Mouse (Mus musculus): ENCODE results near the gene Hspa1b. TPM values are rescaled to one million over a fixed set of nuclear protein-coding genes. Genes with fewer than 3 reads are reported as not detected.

Gene Hspa1b
- polyA plus RNA-seq, 1 experiment from 2014 or later, result 0.17 TPM

DNA sequence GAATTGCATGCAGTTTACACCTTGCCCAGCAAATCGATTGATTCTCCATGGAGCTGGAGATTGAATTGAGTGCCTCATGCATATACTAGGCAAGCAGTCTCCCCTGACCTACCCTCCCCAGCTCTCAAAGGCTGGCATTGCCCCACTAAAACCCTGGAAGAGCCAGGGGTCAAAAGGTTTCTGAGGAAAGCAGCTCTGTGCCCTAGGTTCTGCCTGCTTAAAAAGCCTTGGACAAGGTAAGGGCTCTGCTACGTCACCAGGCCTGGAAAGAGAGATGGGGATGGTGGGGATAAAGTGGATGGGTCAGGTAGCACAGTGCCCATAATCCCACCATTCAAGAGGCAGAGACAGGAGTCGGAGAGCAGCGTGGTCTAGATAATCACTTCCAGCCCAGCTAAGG lies 4.2 kb downstream of the Hspa1b start:
- H3K27ac ChIP-seq (replicated peaks; ENCODE audit: low read depth, low read length), result no peak overlapping the region
- 79% methylated on average over 4 of the region's 4 CpGs for WGBS
- no peak overlapping the region for H3K9ac ChIP-seq (replicated peaks; ENCODE audit: low read length)
- ATAC-seq (ENCODE audit: low FRiP score, low TSS enrichment) (no peak), DNase-seq (no peak)
- H3K4me1 ChIP-seq (ENCODE audit: control insufficient read depth, insufficient read depth, low read length), result peaks cover 17% of the 10 kb centered on the region
- H3K27me3 ChIP-seq (ENCODE audit: control insufficient read depth, insufficient read depth, low read length), result 0 out of 2 replicates have a peak, but pooled peaks cover 13% of the 10 kb centered on the region
- no peak overlapping the region for H3K4me3 ChIP-seq (replicated peaks; ENCODE audit: low read depth, low read length)
- no peaks in the 10 kb centered on the region for H3K9me3 ChIP-seq (ENCODE audit: control insufficient read depth, low read length)
- no peak overlapping the region for H3K4me2 ChIP-seq (ENCODE audit: low read length)
- H3K36me3 ChIP-seq (ENCODE audit: control insufficient read depth, insufficient read depth, low read length), result peaks cover 12% of the 10 kb centered on the region

DNA sequence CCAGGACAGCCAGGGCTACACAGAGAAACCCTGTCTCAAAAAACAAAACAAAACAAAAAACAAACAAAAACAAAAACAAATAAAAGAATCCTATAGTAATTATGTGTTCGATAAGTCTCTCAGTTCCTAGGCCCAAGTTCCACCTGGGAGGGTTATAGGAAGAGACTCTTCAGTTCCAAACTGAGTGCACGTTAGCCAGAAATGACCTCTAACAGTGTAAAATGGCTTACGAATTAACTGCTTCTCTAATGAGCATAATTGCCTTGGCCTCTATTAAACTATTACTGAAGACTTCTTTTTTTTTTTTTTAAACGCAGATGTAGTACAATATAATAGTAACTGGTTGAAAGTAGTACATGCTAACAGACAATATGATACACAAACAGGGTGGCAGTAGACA lies 5.1 kb downstream of the Hspa1b start:
- Histone ChIP-seq H3K4me1 (ENCODE audit: control insufficient read depth, insufficient read depth, low read length) (peaks cover 12% of the 10 kb centered on the region), H3K27ac (replicated peaks; ENCODE audit: low read depth, low read length) (no peak overlapping the region), H3K9ac (replicated peaks; ENCODE audit: low read length) (no peak overlapping the region), H3K9me3 (ENCODE audit: control insufficient read depth, low read length) (no peaks in the 10 kb centered on the region), H3K4me2 (ENCODE audit: low read length) (no peak overlapping the region), H3K36me3 (ENCODE audit: control insufficient read depth, insufficient read depth, low read length) (peaks cover 18% of the 10 kb centered on the region), H3K27me3 (ENCODE audit: control insufficient read depth, insufficient read depth, low read length) (0 out of 2 replicates have a peak, but pooled peaks cover 13% of the 10 kb centered on the region), H3K4me3 (replicated peaks; ENCODE audit: low read depth, low read length) (no peak overlapping the region)
- WGBS, result 95% methylated on average over 4 of the region's 4 CpGs
- no peak for ATAC-seq (ENCODE audit: low FRiP score, low TSS enrichment)
- no peak for DNase-seq

DNA sequence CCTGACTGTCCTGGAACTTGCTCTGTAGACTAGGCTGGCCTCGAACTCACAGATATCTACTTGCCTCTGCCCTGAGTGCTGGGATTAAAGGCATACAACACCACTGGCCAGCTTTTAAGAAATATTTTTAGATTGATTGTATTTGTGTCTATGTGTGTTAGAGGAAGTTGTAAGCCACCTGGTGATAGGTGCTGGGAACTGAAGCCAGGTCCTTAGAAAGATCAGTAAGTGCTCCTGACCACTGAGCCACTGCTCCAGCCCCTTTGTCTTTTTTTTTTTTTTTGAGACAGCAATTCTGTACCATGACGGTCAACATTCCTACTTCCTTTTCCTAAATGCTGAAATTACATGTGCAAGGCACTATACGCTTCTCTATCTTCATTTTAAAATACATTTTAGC lies 5.8 kb downstream of the Hspa1b start:
- peak overlapping the region; percentile 84; the same call in 1 of the 2 replicates for H3K4me2 ChIP-seq (ENCODE audit: low read length)
- H3K27me3 ChIP-seq (ENCODE audit: control insufficient read depth, insufficient read depth, low read length), result 0 out of 2 replicates have a peak, but pooled peaks cover 13% of the 10 kb centered on the region
- DNase-seq (no peak), ATAC-seq (ENCODE audit: low FRiP score, low TSS enrichment) (no peak)
- H3K4me3 ChIP-seq (replicated peaks; ENCODE audit: low read depth, low read length), result peak overlapping the region; percentile 98; the same call in 1 of the 2 replicates
- peaks cover 12% of the 10 kb centered on the region for H3K4me1 ChIP-seq (ENCODE audit: control insufficient read depth, insufficient read depth, low read length)
- peaks cover 24% of the 10 kb centered on the region for H3K36me3 ChIP-seq (ENCODE audit: control insufficient read depth, insufficient read depth, low read length)
- WGBS, result 95% methylated on average over 3 of the region's 3 CpGs
- H3K27ac ChIP-seq (replicated peaks; ENCODE audit: low read depth, low read length), result peak overlapping the region; percentile 87
- no peak overlapping the region for H3K9ac ChIP-seq (replicated peaks; ENCODE audit: low read length)
- no peaks in the 10 kb centered on the region for H3K9me3 ChIP-seq (ENCODE audit: control insufficient read depth, low read length)

DNA sequence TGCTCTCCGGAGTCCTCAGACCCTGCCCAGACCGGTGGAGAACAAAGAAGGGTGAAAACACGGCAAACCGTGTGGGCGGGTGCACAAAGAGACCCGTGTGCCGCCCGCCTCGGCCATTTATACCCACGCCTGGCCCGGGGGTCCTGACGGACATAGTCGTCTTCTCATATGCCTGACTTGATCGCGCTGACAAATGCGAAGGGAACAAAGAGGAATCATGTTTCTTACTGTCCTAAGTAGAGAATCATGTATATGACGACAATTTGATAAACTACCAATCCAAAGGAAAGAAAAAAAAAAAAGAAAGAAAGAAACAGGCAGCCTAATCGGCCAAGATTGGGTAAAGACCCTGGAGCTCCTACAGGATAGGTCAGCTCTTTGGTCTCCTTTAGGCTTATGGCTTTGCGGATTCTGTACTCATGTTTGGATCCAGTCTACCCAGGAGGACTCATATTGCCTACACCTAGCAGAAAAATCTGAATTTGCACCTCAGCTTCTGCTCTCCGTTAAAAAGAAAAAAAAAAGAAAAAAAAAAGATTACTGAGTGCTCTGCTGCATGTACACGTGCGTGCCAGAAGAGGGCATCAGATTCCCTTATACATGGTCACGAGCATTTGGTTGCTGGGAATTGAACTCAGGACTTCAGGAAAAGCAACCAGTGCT lies 6.5 kb downstream of the Hspa1b start:
- H3K9me3 ChIP-seq (ENCODE audit: control insufficient read depth, low read length), result no peaks in the 10 kb centered on the region
- 0 out of 2 replicates have a peak, but pooled peaks cover 13% of the 10 kb centered on the region for H3K27me3 ChIP-seq (ENCODE audit: control insufficient read depth, insufficient read depth, low read length)
- H3K4me2 ChIP-seq (ENCODE audit: low read length), result peak overlapping the region; percentile 84
- peak overlapping the region; percentile 87 for H3K27ac ChIP-seq (replicated peaks; ENCODE audit: low read depth, low read length)
- peak; percentile 90 for DNase-seq
- ATAC-seq (ENCODE audit: low FRiP score, low TSS enrichment), result peak; percentile 87
- peak overlapping the region; percentile 98 for H3K4me3 ChIP-seq (replicated peaks; ENCODE audit: low read depth, low read length)
- WGBS, result under 1% methylated on average over 23 of the region's 23 CpGs
- peaks cover 25% of the 10 kb centered on the region for H3K36me3 ChIP-seq (ENCODE audit: control insufficient read depth, insufficient read depth, low read length)
- peak overlapping the region; percentile 97 for H3K9ac ChIP-seq (replicated peaks; ENCODE audit: low read length)
- peaks cover 12% of the 10 kb centered on the region for H3K4me1 ChIP-seq (ENCODE audit: control insufficient read depth, insufficient read depth, low read length)

DNA sequence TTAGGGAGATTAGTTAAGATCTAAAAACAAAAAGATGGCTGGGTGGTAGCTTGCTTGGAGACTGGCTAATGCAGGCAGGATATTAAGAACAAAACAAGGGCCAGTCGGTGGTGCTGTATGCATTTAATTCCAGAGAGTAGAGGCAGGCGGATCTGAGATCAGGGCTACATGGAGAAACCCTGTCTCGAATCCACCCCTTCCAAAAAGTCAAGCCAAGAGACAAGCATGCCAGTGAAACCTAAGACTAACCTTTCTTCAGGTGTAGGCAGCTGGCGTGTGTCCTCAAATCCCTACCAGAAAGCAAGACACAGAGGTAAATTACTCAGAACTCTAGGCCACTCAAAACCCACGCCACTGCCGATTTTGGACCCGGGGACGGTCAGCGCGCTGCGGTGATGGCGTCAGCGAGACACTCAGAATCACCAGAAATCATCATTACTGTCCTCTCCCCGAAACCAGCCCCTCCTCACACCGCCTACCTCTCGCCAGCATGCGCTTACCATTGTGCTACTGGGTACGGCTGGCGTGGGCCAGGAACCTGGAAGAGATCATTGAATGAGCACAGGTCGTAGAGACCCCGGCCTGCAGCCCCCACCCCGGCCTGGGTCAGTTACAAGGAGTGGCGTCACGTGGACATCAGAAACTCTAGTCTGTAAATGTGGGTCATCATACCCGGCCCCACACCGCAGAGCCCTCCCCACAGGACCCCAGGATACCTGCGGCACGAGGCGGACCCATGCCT lies 7.2 kb downstream of the Hspa1b start:
- Histone ChIP-seq H3K36me3 (ENCODE audit: control insufficient read depth, insufficient read depth, low read length) (peaks cover 25% of the 10 kb centered on the region), H3K27me3 (ENCODE audit: control insufficient read depth, insufficient read depth, low read length) (0 out of 2 replicates have a peak, but pooled peaks cover 13% of the 10 kb centered on the region), H3K4me3 (replicated peaks; ENCODE audit: low read depth, low read length) (peak overlapping the region; percentile 98), H3K4me2 (ENCODE audit: low read length) (peak overlapping the region; percentile 84), H3K27ac (replicated peaks; ENCODE audit: low read depth, low read length) (peak overlapping the region; percentile 87), H3K9me3 (ENCODE audit: control insufficient read depth, low read length) (no peaks in the 10 kb centered on the region), H3K9ac (replicated peaks; ENCODE audit: low read length) (peak overlapping the region; percentile 97), H3K4me1 (ENCODE audit: control insufficient read depth, insufficient read depth, low read length) (peaks cover 12% of the 10 kb centered on the region)
- WGBS, result under 1% methylated on average over 29 of the region's 29 CpGs
- ATAC-seq (ENCODE audit: low FRiP score, low TSS enrichment), result peak; percentile 59; the same call in 1 of the 2 replicates
- DNase-seq, result peak; percentile 56

DNA sequence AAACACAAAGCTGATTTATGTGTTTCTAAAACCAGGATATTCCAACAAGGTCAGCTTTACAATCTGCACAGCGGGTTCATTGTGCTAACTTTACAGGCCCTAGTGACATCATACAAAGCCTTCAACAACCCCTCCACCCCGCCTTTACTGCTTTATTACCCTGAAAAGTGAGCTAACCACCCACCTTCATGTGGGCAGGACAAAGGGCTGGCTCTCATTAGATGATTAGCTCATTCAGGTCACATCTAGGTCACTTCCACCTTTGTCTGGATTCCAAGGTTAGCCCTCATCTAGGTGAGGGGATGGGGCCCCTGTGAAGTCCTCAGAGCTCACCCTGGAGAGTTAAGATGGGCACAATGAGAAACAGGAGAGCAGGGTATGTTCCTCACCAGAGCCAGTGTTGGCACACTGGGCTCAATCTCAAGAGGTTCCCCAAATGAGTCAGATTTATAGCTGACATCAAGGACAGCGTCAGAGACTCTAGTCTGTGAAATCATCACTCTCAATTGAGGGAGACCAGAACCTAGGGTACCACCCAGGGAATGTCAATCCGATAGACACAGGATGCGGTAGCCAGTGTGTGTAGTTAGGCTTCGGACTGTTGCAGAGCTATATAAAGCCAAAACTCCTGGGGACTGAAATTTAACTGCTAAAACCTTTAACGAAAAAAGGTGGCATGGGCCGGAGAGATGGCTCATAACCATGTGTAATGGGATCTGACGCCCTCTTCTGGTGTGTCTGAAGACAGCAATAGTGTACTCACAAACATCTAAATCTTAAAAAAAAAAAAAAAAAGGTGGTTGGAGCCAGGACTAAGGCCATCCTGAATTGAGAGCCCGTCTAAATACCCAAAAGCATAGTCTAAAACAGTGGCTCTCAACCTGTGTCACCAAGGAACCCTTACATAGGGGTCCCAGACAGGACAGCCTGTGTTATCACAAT lies 8.3 kb downstream of the Hspa1b start:
- Histone ChIP-seq H3K4me3 (replicated peaks; ENCODE audit: low read depth, low read length) (peak overlapping the region; percentile 98), H3K27ac (replicated peaks; ENCODE audit: low read depth, low read length) (peak overlapping the region; percentile 87), H3K4me2 (ENCODE audit: low read length) (peak overlapping the region; percentile 84), H3K4me1 (ENCODE audit: control insufficient read depth, insufficient read depth, low read length) (peaks cover 12% of the 10 kb centered on the region), H3K27me3 (ENCODE audit: control insufficient read depth, insufficient read depth, low read length) (0 out of 2 replicates have a peak, but pooled peaks cover 9% of the 10 kb centered on the region), H3K36me3 (ENCODE audit: control insufficient read depth, insufficient read depth, low read length) (peaks cover 25% of the 10 kb centered on the region), H3K9me3 (ENCODE audit: control insufficient read depth, low read length) (no peaks in the 10 kb centered on the region), H3K9ac (replicated peaks; ENCODE audit: low read length) (peak overlapping the region; percentile 97)
- no peak for ATAC-seq (ENCODE audit: low FRiP score, low TSS enrichment)
- 31% methylated on average over 10 of the region's 10 CpGs for WGBS
- DNase-seq, result peak; percentile 16

GRCm38 (mm10) chr17:34949553-34949969 lies 9.5 kb downstream of the Hspa1b start:
- Histone ChIP-seq H3K9me3 (ENCODE audit: control insufficient read depth, low read length) (no peaks in the 10 kb centered on the region), H3K27ac (replicated peaks; ENCODE audit: low read depth, low read length) (no peak overlapping the region), H3K4me1 (ENCODE audit: control insufficient read depth, insufficient read depth, low read length) (peaks cover 12% of the 10 kb centered on the region), H3K9ac (replicated peaks; ENCODE audit: low read length) (no peak overlapping the region; the same call in 1 of the 2 replicates), H3K4me3 (replicated peaks; ENCODE audit: low read depth, low read length) (no peak overlapping the region), H3K4me2 (ENCODE audit: low read length) (0 out of 2 replicates have a peak overlapping the region, but pooled peaks have one; percentile 7), H3K27me3 (ENCODE audit: control insufficient read depth, insufficient read depth, low read length) (no peaks in the 10 kb centered on the region), H3K36me3 (ENCODE audit: control insufficient read depth, insufficient read depth, low read length) (peaks cover 25% of the 10 kb centered on the region)
- DNase-seq (no peak), ATAC-seq (ENCODE audit: low FRiP score, low TSS enrichment) (no peak)
- 42% methylated on average over 4 of the region's 4 CpGs for WGBS
